Mouse (Mus musculus): ENCODE data around the gene Lrmda. TPM values are rescaled to one million over a fixed set of nuclear protein-coding genes. Genes with fewer than 3 reads are reported as not detected.

Lrmda gene
- total RNA-seq, 2 experiments from 2014 or later: 3.6 to 4.9 TPM

GRCm38 (mm10) chr14:22808595-22809166, 789.2 kb downstream of the Lrmda start:
- no peak for DNase-seq

GRCm38 (mm10) chr14:22809229-22809628, 789.7 kb downstream of the Lrmda start:
- DNase-seq: no peak

- DNase-seq: no peak
These were observed 791.0 kb downstream of the Lrmda start for GRCm38 (mm10) chr14:22810531-22810930.

- no peak for DNase-seq
These were observed 793.3 kb downstream of the Lrmda start for GRCm38 (mm10) chr14:22812824-22813223.

GRCm38 (mm10) chr14:22813389-22813788, 793.9 kb downstream of the Lrmda start:
- DNase-seq: no peak

- no peak for DNase-seq
These were observed 795.4 kb downstream of the Lrmda start for GRCm38 (mm10) chr14:22814811-22815345.

GRCm38 (mm10) chr14:22817346-22818201, 798.1 kb downstream of the Lrmda start:
- DNase-seq: peak; percentile 62

GRCm38 (mm10) chr14:22818202-22818530, 798.7 kb downstream of the Lrmda start:
- no peak for DNase-seq

- DNase-seq: no peak
These were observed 803.4 kb downstream of the Lrmda start for GRCm38 (mm10) chr14:22822942-22823341.

GRCm38 (mm10) chr14:22826825-22827224, 807.3 kb downstream of the Lrmda start:
- no peak for DNase-seq

- no peak for DNase-seq
These were observed 817.5 kb downstream of the Lrmda start for GRCm38 (mm10) chr14:22837058-22837457.

GRCm38 (mm10) chr14:22841136-22841535, 821.6 kb downstream of the Lrmda start:
- no peak for DNase-seq

- no peak for DNase-seq
These were observed 824.5 kb downstream of the Lrmda start for GRCm38 (mm10) chr14:22844006-22844405.

GRCm38 (mm10) chr14:22845401-22845800, 825.9 kb downstream of the Lrmda start:
- no peak for DNase-seq

- DNase-seq: peak; percentile 24
These were observed 827.7 kb downstream of the Lrmda start for GRCm38 (mm10) chr14:22847011-22847786.

GRCm38 (mm10) chr14:22849108-22849507, 829.6 kb downstream of the Lrmda start:
- peak; percentile 31 for DNase-seq

GRCm38 (mm10) chr14:22860631-22861030, 841.1 kb downstream of the Lrmda start:
- DNase-seq: no peak

GRCm38 (mm10) chr14:22864132-22864531, 844.6 kb downstream of the Lrmda start:
- DNase-seq: no peak

- no peak for DNase-seq
These were observed 855.1 kb downstream of the Lrmda start for GRCm38 (mm10) chr14:22874584-22874983.

- peak; percentile 14 for DNase-seq
These were observed 867.7 kb downstream of the Lrmda start for GRCm38 (mm10) chr14:22887182-22887581.

GRCm38 (mm10) chr14:22899312-22899711, 879.8 kb downstream of the Lrmda start:
- DNase-seq: no peak

GRCm38 (mm10) chr14:22902116-22902515, 882.6 kb downstream of the Lrmda start:
- DNase-seq: no peak

GRCm38 (mm10) chr14:22902914-22903313, 883.4 kb downstream of the Lrmda start:
- DNase-seq: no peak

Measured in adrenal gland, postnatal 10 days (tissue).